Comparison of ENCODE assay signal across 23 mouse cellular contexts in genomic region chr3:27777751-27778150, GRCm38 (mm10).
DNase-seq lines count a peak whose midpoint lies in the region; ATAC-seq and TF ChIP-seq lines count a peak whose summit lies in the region.
"Had no signal": no experiment of that assay in that cellular context is flagged by ENCODE, and none has a peak within 500 bp of the region (broad histone marks: within the 10 kb centered on the region; RNA-seq: fewer than 3 reads in every experiment).

No protein-coding gene starts in this region.

- no peak overlapping the region for H3K9ac ChIP-seq in ES-Bruce4 (ENCODE audit: low read depth, poor library complexity, severe bottlenecking)
- H3K9ac ChIP-seq in stomach, postnatal 0 days (ENCODE audit: low read length): no peak overlapping the region
- H3K9ac ChIP-seq: embryonic facial prominence, embryonic 13.5 days; embryonic facial prominence, embryonic 15.5 days; forebrain, embryonic 12.5 days had no signal

- H3K4me1 ChIP-seq in ES-Bruce4 (ENCODE audit: control insufficient read depth, insufficient read depth, low read length): no peaks in the 10 kb centered on the region
- H3K4me1 ChIP-seq in stomach, postnatal 0 days (replicated peaks; ENCODE audit: control insufficient read depth, insufficient read depth): no peaks in the 10 kb centered on the region

- no peak for TF ChIP-seq CTCF in ES-Bruce4 (IDR thresholded peaks at IDR 0.05; ENCODE audit: low read depth, low read length)
- no peak for TF ChIP-seq CTCF in stomach, postnatal 0 days (IDR thresholded peaks at IDR 0.05; ENCODE audit: low read depth)

- no peaks in the 10 kb centered on the region for H3K9me3 ChIP-seq in ES-Bruce4 (replicated peaks; ENCODE audit: control insufficient read depth, insufficient read depth, low read length, poor library complexity, severe bottlenecking)
- no peaks in the 10 kb centered on the region for H3K9me3 ChIP-seq in stomach, postnatal 0 days (ENCODE audit: control insufficient read depth, low read length)
- H3K9me3 ChIP-seq: embryonic facial prominence, embryonic 13.5 days; embryonic facial prominence, embryonic 15.5 days; forebrain, embryonic 10.5 days; forebrain, embryonic 12.5 days had no signal

- peak; percentile 59; the same call in 1 of the 2 replicates for ATAC-seq in stomach, postnatal 0 days (ENCODE audit: low FRiP score, low TSS enrichment)
- ATAC-seq: activated CD4-positive, CD25-positive, alpha-beta regulatory T cell, adult 4 months; CD4-positive, CD25-positive, alpha-beta regulatory T cell, adult 4 months; forebrain, embryonic 14.5 days; forebrain, embryonic 16.5 days had no signal

- no peak overlapping the region for H3K4me3 ChIP-seq in ES-Bruce4 (ENCODE audit: low read depth, low read length)
- H3K4me3 ChIP-seq in stomach, postnatal 0 days (ENCODE audit: low read depth, low read length): no peak overlapping the region
- H3K4me3 ChIP-seq: embryonic facial prominence, embryonic 13.5 days; embryonic facial prominence, embryonic 15.5 days; erythroblast, embryonic 14.5 days; forebrain, embryonic 10.5 days; forebrain, embryonic 12.5 days had no signal

- H3K4me2 ChIP-seq in stomach, postnatal 0 days (replicated peaks; ENCODE audit: low read depth): no peak overlapping the region
- H3K4me2 ChIP-seq: embryonic facial prominence, embryonic 13.5 days; embryonic facial prominence, embryonic 15.5 days; forebrain, embryonic 12.5 days had no signal

- H3K27me3 ChIP-seq in ES-Bruce4 (ENCODE audit: control insufficient read depth, insufficient read depth, low read length, poor library complexity, severe bottlenecking): no peaks in the 10 kb centered on the region
- H3K27me3 ChIP-seq in stomach, postnatal 0 days (ENCODE audit: control insufficient read depth, insufficient read depth, low read length): no peaks in the 10 kb centered on the region
- H3K27me3 ChIP-seq: CH12.LX; embryonic facial prominence, embryonic 13.5 days; embryonic facial prominence, embryonic 15.5 days; forebrain, embryonic 12.5 days had no signal

- H3K36me3 ChIP-seq in ES-Bruce4 (ENCODE audit: control insufficient read depth, insufficient read depth, low read length, poor library complexity, severe bottlenecking): no peaks in the 10 kb centered on the region
- H3K36me3 ChIP-seq in stomach, postnatal 0 days (ENCODE audit: control insufficient read depth, insufficient read depth, low read length): no peaks in the 10 kb centered on the region
- H3K36me3 ChIP-seq: embryonic facial prominence, embryonic 13.5 days; embryonic facial prominence, embryonic 15.5 days; forebrain, embryonic 10.5 days; forebrain, embryonic 12.5 days had no signal

- 78% methylated on average over 6 of the region's 6 CpGs for WGBS in stomach, postnatal 0 days

- 0 out of 2 replicates have a peak, but pooled peaks have one; percentile 45 for TF ChIP-seq EP300 in ES-Bruce4 (IDR thresholded peaks at IDR 0.05; ENCODE audit: insufficient read depth, low read depth, low read length)
- TF ChIP-seq EP300 in stomach, postnatal 0 days (optimal IDR thresholded peaks at IDR 0.05): no peak

- no peak overlapping the region for H3K27ac ChIP-seq in ES-Bruce4 (ENCODE audit: insufficient read depth, low read length)
- no peak overlapping the region for H3K27ac ChIP-seq in stomach, postnatal 0 days (replicated peaks)
- H3K27ac ChIP-seq: embryonic facial prominence, embryonic 13.5 days; embryonic facial prominence, embryonic 15.5 days; forebrain, embryonic 10.5 days; forebrain, embryonic 12.5 days had no signal

- no peak for TF ChIP-seq POLR2A in ES-Bruce4 (IDR thresholded peaks at IDR 0.05; ENCODE audit: insufficient read depth, low read length)

- peak; percentile 62 for DNase-seq in heart, adult 11 months
- DNase-seq in heart, adult 9 months (ENCODE audit: low spot score in 2 of 2): no peak
- no peak for DNase-seq in stomach, postnatal 0 days (ENCODE audit: low spot score)
- no peak for DNase-seq in liver
- DNase-seq in embryo, embryonic 9.5 days (ENCODE audit: extremely low spot score): no peak
- DNase-seq: adrenal gland, adult 2 months; adrenal gland, postnatal 10 days; adrenal gland, postnatal 25 days; B cell, adult 2 months; cerebellum, adult 11-12 months; cerebellum, adult 9-10 months; cerebellum, postnatal 10 days had no signal
